Mouse (Mus musculus) neural tube, embryonic 14.5 days (tissue): ENCODE data around the gene Faap20. TPM values are rescaled to one million over a fixed set of nuclear protein-coding genes. Genes with fewer than 3 reads are reported as not detected.

Source experiments
- ATAC-seq: fragments of 200-750 bp; cut with Nextera tagmentation; 2 replicates; pipeline ENCODE4 v1.8.0; 2017; ENCODE audit warnings: low read depth, mild to moderate bottlenecking, moderate TSS enrichment, moderate library complexity
- H3K27ac ChIP-seq: fragments of 300-500 bp; sonication (generic); 2 replicates; pipeline ENCODE4 v1.5.1; 2014; ENCODE audit warnings: low read depth, mild to moderate bottlenecking, control low read depth, low read length, moderate library complexity, mixed read lengths
- H3K27me3 ChIP-seq: fragments of 300-500 bp; sonication (generic); 2 replicates; pipeline ENCODE4 v1.6.1; 2014; ENCODE audit warnings: low read length; ENCODE audit not compliant: control insufficient read depth, insufficient read depth
- H3K36me3 ChIP-seq: fragments of 300-500 bp; sonication (generic); 2 replicates; pipeline ENCODE4 v1.6.1; 2014; ENCODE audit warnings: low read length, mixed read lengths; ENCODE audit not compliant: control insufficient read depth, insufficient read depth
- H3K4me1 ChIP-seq: fragments of 300-500 bp; sonication (generic); 2 replicates; pipeline ENCODE4 v1.6.1; 2014; ENCODE audit warnings: low read length; ENCODE audit not compliant: control insufficient read depth, insufficient read depth
- H3K4me2 ChIP-seq: fragments of 300-500 bp; sonication (generic); 2 replicates; pipeline ENCODE4 v1.6.1; 2014; ENCODE audit warnings: mild to moderate bottlenecking, low read depth, low read length, control low read depth
- H3K4me3 ChIP-seq: fragments of 300-500 bp; sonication (generic); 2 replicates; pipeline ENCODE4 v1.5.1; 2014; ENCODE audit warnings: low read depth, low read length, control low read depth, mixed read lengths
- H3K9ac ChIP-seq: fragments of 300-500 bp; sonication (generic); replicated peaks from 2 replicates; pipeline ENCODE4 v1.6.1; 2014; ENCODE audit warnings: low read depth, mild to moderate bottlenecking, control low read depth, low read length, mixed read lengths
- H3K9me3 ChIP-seq: fragments of 300-500 bp; sonication (generic); 2 replicates; pipeline ENCODE4 v1.6.1; 2016; ENCODE audit warnings: low read length; ENCODE audit not compliant: control insufficient read depth
- WGBS: fragments of 180-500 bp; shearing (Covaris S2); extraction: QIAGEN DNeasy Blood & Tissue Kit; methylation state at CpG from one replicate; pipeline ENCODE4 v1.1.7; 2014; 5-methylcytosine and 5-hydroxymethylcytosine counted together
- polyA plus RNA-seq: library from polyadenylated mRNA; unstranded; fragments of >200 nt; fragmentation: Nextera tagmentation; extraction: Ambion mirVana; gene quantifications from 2 replicates; pipeline ENCODE4 v1.2.1, GENCODE M21; 2014

The Faap20 gene
- polyA plus RNA-seq = 70.8 and 71.5 TPM in 2 replicates

GRCm38 (mm10) chr4:155249648-155250351, at the start of gene Faap20:
Faap20 (plus strand) TSS chr4:155249802.
- H3K27ac ChIP-seq = peak within 1 kb of the TSS; percentile 92
- peaks cover 27% of the 10 kb centered on the region for H3K4me1 ChIP-seq
- under 1% methylated on average over 52 of the region's 58 CpGs for WGBS
- peaks cover 9% of the 10 kb centered on the region; the same call in 1 of the 2 replicates for H3K36me3 ChIP-seq
- peak within 1 kb of the TSS; percentile 93 for H3K4me2 ChIP-seq
- H3K9ac ChIP-seq = peak within 1 kb of the TSS; percentile 76
- ATAC-seq = peak; percentile 89
- no peaks in the 10 kb centered on the region for H3K9me3 ChIP-seq
- H3K27me3 ChIP-seq = no peaks in the 10 kb centered on the region
- H3K4me3 ChIP-seq = peak within 1 kb of the TSS; percentile 63

- Histone ChIP-seq H3K27me3 (no peaks in the 10 kb centered on the region), H3K4me3 (no peak overlapping the region), H3K9me3 (no peaks in the 10 kb centered on the region), H3K4me2 (no peak overlapping the region), H3K36me3 (no peaks in the 10 kb centered on the region), H3K27ac (no peak overlapping the region), H3K9ac (no peak overlapping the region), H3K4me1 (peaks cover 6% of the 10 kb centered on the region; the same call in 1 of the 2 replicates)
- no peak for ATAC-seq
- WGBS = 89% methylated on average over 3 of the region's 3 CpGs
Measured at GRCm38 (mm10) chr4:155200861-155201390, 48.7 kb upstream of the Faap20 start.

- Histone ChIP-seq H3K27ac (no peak overlapping the region), H3K4me3 (no peak overlapping the region), H3K4me2 (no peak overlapping the region), H3K9me3 (no peaks in the 10 kb centered on the region), H3K4me1 (peaks cover 6% of the 10 kb centered on the region; the same call in 1 of the 2 replicates), H3K36me3 (no peaks in the 10 kb centered on the region), H3K9ac (no peak overlapping the region), H3K27me3 (no peaks in the 10 kb centered on the region)
- ATAC-seq = no peak
- 86% methylated on average over 7 of the region's 7 CpGs for WGBS
Measured at GRCm38 (mm10) chr4:155201764-155202163, 47.8 kb upstream of the Faap20 start.

GRCm38 (mm10) chr4:155205919-155206318, 43.7 kb upstream of the Faap20 start:
- H3K36me3 ChIP-seq = no peaks in the 10 kb centered on the region
- WGBS = 54% methylated on average over 6 of the region's 6 CpGs
- no peak for ATAC-seq

GRCm38 (mm10) chr4:155206498-155206897, 43.1 kb upstream of the Faap20 start:
- H3K4me1 ChIP-seq = peaks cover 4% of the 10 kb centered on the region
- no peaks in the 10 kb centered on the region for H3K27me3 ChIP-seq
- whole genome bisulfite sequencing = 84% methylated on average over 8 of the region's 8 CpGs
- no peak overlapping the region for H3K27ac ChIP-seq
- no peak overlapping the region for H3K9ac ChIP-seq
- no peak overlapping the region for H3K4me2 ChIP-seq
- H3K36me3 ChIP-seq = no peaks in the 10 kb centered on the region
- no peaks in the 10 kb centered on the region for H3K9me3 ChIP-seq
- no peak overlapping the region for H3K4me3 ChIP-seq
- no peak for ATAC-seq

More at GRCm38 (mm10) chr4:155205919-155206318, 43.7 kb upstream of the Faap20 start:
- no peaks in the 10 kb centered on the region for H3K9me3 ChIP-seq
- H3K27me3 ChIP-seq = no peaks in the 10 kb centered on the region
- no peak overlapping the region for H3K27ac ChIP-seq
- H3K4me3 ChIP-seq = no peak overlapping the region
- H3K9ac ChIP-seq = no peak overlapping the region
- peaks cover 4% of the 10 kb centered on the region for H3K4me1 ChIP-seq
- no peak overlapping the region for H3K4me2 ChIP-seq

- H3K36me3 ChIP-seq = no peaks in the 10 kb centered on the region
- H3K9ac ChIP-seq = no peak overlapping the region
- whole genome bisulfite sequencing = 66% methylated on average over 3 of the region's 3 CpGs
- H3K4me2 ChIP-seq = no peak overlapping the region
- no peak for ATAC-seq
- H3K4me3 ChIP-seq = no peak overlapping the region
- no peaks in the 10 kb centered on the region for H3K9me3 ChIP-seq
- no peak overlapping the region for H3K27ac ChIP-seq
- H3K4me1 ChIP-seq = peaks cover 6% of the 10 kb centered on the region
- H3K27me3 ChIP-seq = no peaks in the 10 kb centered on the region
Measured at GRCm38 (mm10) chr4:155207841-155208240, 41.8 kb upstream of the Faap20 start.

GRCm38 (mm10) chr4:155208613-155209012, 41.0 kb upstream of the Faap20 start:
- Histone ChIP-seq H3K4me2 (no peak overlapping the region), H3K4me3 (no peak overlapping the region), H3K36me3 (no peaks in the 10 kb centered on the region), H3K9me3 (no peaks in the 10 kb centered on the region), H3K9ac (no peak overlapping the region), H3K27me3 (no peaks in the 10 kb centered on the region), H3K27ac (no peak overlapping the region), H3K4me1 (peaks cover 12% of the 10 kb centered on the region)
- 52% methylated on average over 7 of the region's 7 CpGs for WGBS
- ATAC-seq = no peak

- H3K27ac ChIP-seq = no peak overlapping the region
- no peak overlapping the region for H3K9ac ChIP-seq
- H3K9me3 ChIP-seq = no peaks in the 10 kb centered on the region
- no peak overlapping the region for H3K4me3 ChIP-seq
- H3K4me2 ChIP-seq = no peak overlapping the region
- no peak for ATAC-seq
- H3K36me3 ChIP-seq = no peaks in the 10 kb centered on the region
- H3K27me3 ChIP-seq = no peaks in the 10 kb centered on the region
- peaks cover 16% of the 10 kb centered on the region for H3K4me1 ChIP-seq
Measured at GRCm38 (mm10) chr4:155209079-155209478, 40.5 kb upstream of the Faap20 start.

- no peak overlapping the region for H3K4me3 ChIP-seq
- ATAC-seq = no peak
- no peak overlapping the region for H3K4me2 ChIP-seq
- no peak overlapping the region for H3K9ac ChIP-seq
- H3K27me3 ChIP-seq = no peaks in the 10 kb centered on the region
- no peaks in the 10 kb centered on the region for H3K36me3 ChIP-seq
- 95% methylated on average over 5 of the region's 5 CpGs for WGBS
- peaks cover 20% of the 10 kb centered on the region for H3K4me1 ChIP-seq
- H3K9me3 ChIP-seq = no peaks in the 10 kb centered on the region
- H3K27ac ChIP-seq = no peak overlapping the region
Measured at GRCm38 (mm10) chr4:155209494-155209893, 40.1 kb upstream of the Faap20 start.
